Comparison of ENCODE assay signal across 17 mouse cellular contexts in the genomic region with DNA sequence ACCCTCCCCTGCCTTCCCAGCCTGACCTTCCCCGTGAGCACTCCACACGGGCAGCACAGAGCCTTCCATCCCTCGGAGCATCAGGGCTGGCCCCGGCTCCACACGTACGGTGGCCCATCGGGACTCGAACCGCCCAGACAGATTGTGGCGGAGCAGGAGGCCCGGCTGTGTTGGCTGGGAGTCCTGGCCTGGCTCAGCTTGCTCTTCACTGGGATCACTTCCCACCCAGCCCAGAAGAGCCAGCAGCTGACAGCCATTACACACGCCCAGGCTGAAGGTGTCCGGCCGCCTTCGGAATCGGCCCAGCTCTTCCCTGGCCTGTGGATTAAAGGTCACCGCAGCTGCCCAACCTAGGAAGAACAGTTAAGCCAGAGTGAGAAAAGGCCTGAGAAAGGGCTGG. TPM values are rescaled to one million over a fixed set of nuclear protein-coding genes. Genes with fewer than 3 reads are reported as not detected.
A peak's percentile ranks its signal among the peaks of the same experiment; 100 is the strongest.
DNase-seq lines count a peak whose midpoint lies in the region; ATAC-seq and TF ChIP-seq lines count a peak whose summit lies in the region.
"Had no signal": no experiment of that assay in that cellular context is flagged by ENCODE, and none has a peak within 500 bp of the region (broad histone marks: within the 10 kb centered on the region; RNA-seq: fewer than 3 reads in every experiment).

No protein-coding gene starts in this region.

- H3K4me1 ChIP-seq in liver, embryonic 11.5 days (replicated peaks; ENCODE audit: control insufficient read depth, insufficient read depth, low read length) = no peaks in the 10 kb centered on the region
- H3K4me1 ChIP-seq: forebrain, embryonic 15.5 days; midbrain, embryonic 15.5 days; neural tube, embryonic 12.5 days had no signal

- peaks cover 56% of the 10 kb centered on the region for H3K36me3 ChIP-seq in liver, embryonic 11.5 days (ENCODE audit: control insufficient read depth, insufficient read depth, low read length)

- peak overlapping the region; percentile 73 for H3K27ac ChIP-seq in gastrocnemius, adult 2 months
- H3K27ac ChIP-seq in liver, embryonic 11.5 days (ENCODE audit: low read depth, low read length) = no peak overlapping the region
- H3K27ac ChIP-seq: forebrain, embryonic 15.5 days; layer of hippocampus, adult 2 months; macrophage; midbrain, embryonic 15.5 days; neural tube, embryonic 12.5 days had no signal

- no peak for ATAC-seq in liver, embryonic 11.5 days (replicated peaks; ENCODE audit: low FRiP score)
- no peak for ATAC-seq in erythroblast, adult 5-6 weeks (replicated peaks; ENCODE audit: low FRiP score, poor library complexity, severe bottlenecking)
- ATAC-seq: forebrain, embryonic 15.5 days; hindbrain, embryonic 16.5 days; midbrain, embryonic 15.5 days had no signal

- no peak overlapping the region for H3K4me3 ChIP-seq in gastrocnemius, adult 2 months
- H3K4me3 ChIP-seq in liver, embryonic 11.5 days (ENCODE audit: low read depth, low read length) = no peak overlapping the region
- H3K4me3 ChIP-seq: forebrain, embryonic 15.5 days; layer of hippocampus, adult 2 months; midbrain, embryonic 15.5 days; neural tube, embryonic 12.5 days had no signal

- 91% methylated on average over 17 of the region's 17 CpGs for WGBS in liver, embryonic 11.5 days

- no peaks in the 10 kb centered on the region for H3K27me3 ChIP-seq in liver, embryonic 11.5 days (replicated peaks; ENCODE audit: control insufficient read depth, insufficient read depth, low read length)
- H3K27me3 ChIP-seq: forebrain, embryonic 15.5 days; midbrain, embryonic 15.5 days; neural tube, embryonic 12.5 days had no signal

- peak; percentile 18 for DNase-seq in adrenal gland, postnatal 25 days
- DNase-seq in adrenal gland, adult 18-20 months (ENCODE audit: low spot score in 2 of 2) = no peak
- peak; percentile 32 for DNase-seq in urinary bladder, postnatal 14 days (ENCODE audit: low spot score)
- DNase-seq in urinary bladder, adult 2 months (ENCODE audit: low spot score) = no peak
- DNase-seq in gastrocnemius, adult 2 months = peak; percentile 85
- no peak for DNase-seq in kidney, adult 8-10 months
- no peak for DNase-seq in liver, embryonic 11.5 days (ENCODE audit: low spot score)
- DNase-seq: kidney, adult 9 months; liver; thymus, postnatal 4 days had no signal

- H3K9ac ChIP-seq in liver, embryonic 11.5 days (ENCODE audit: low read depth, low read length) = no peak overlapping the region
- H3K9ac ChIP-seq: forebrain, embryonic 15.5 days; midbrain, embryonic 15.5 days; neural tube, embryonic 12.5 days had no signal

- H3K9me3 ChIP-seq in liver, embryonic 11.5 days (ENCODE audit: control insufficient read depth, low read length) = no peaks in the 10 kb centered on the region
- H3K9me3 ChIP-seq: forebrain, embryonic 15.5 days; midbrain, embryonic 15.5 days; neural tube, embryonic 12.5 days had no signal

- no peak overlapping the region for H3K4me2 ChIP-seq in liver, embryonic 11.5 days
- H3K4me2 ChIP-seq: forebrain, embryonic 15.5 days; midbrain, embryonic 15.5 days; neural tube, embryonic 12.5 days had no signal

- intact Hi-C loops in gastrocnemius, adult 2 months (cut with DNase I) = no loop called here

- TF ChIP-seq CTCF in gastrocnemius, adult 2 months (IDR thresholded peaks at IDR 0.05) = no peak

RNA-seq across cellular contexts. Expression of gene Rangrf, which starts 13.4 kb away (rescaled TPM):
- 20.7 and 22.4 TPM in 2 replicates for total RNA-seq in adrenal gland, postnatal 25 days (2021)
- 10 to 100 TPM; 13.5 to 16.7 TPM for total RNA-seq in adrenal gland, adult 18-20 months (2021)
- 31.8 and 39.0 TPM in 2 replicates for polyA plus RNA-seq in urinary bladder, adult 2 months (2012; rRNA removed)
- 10 to 100 TPM; 55.4 to 71.1 TPM for total RNA-seq in gastrocnemius, adult 2 months (2021)
- polyA plus RNA-seq in liver, embryonic 11.5 days (2014; fragmentation: Nextera tagmentation; extraction: Ambion mirVana) = 94.4 and 97.5 TPM in 2 replicates
- total RNA-seq in erythroblast, adult 5-6 weeks (2015; ENCODE audit: low replicate concordance) = 11.5 and 18.8 TPM in 2 replicates
- total RNA-seq in erythroblast, adult 5-6 weeks (2017; ENCODE audit: low replicate concordance) = 5.0 and 16.0 TPM in 2 replicates

RNA-seq across cellular contexts. Expression of gene Pfas, which starts 19.9 kb away (rescaled TPM):
- 39.7 and 40.1 TPM in 2 replicates for total RNA-seq in adrenal gland, postnatal 25 days (2021)
- total RNA-seq in adrenal gland, adult 18-20 months (2021) = 10 to 100 TPM; 26.4 to 30.4 TPM
- polyA plus RNA-seq in urinary bladder, adult 2 months (2012; rRNA removed) = 9.3 and 11.1 TPM in 2 replicates
- total RNA-seq in gastrocnemius, adult 2 months (2021) = 10 to 100 TPM in 1 of 2 experiments, 1 to 10 TPM in 1; 7.8 to 14.8 TPM
- polyA plus RNA-seq in liver, embryonic 11.5 days (2014; fragmentation: Nextera tagmentation; extraction: Ambion mirVana) = 60.2 and 64.9 TPM in 2 replicates
- 19.6 and 51.7 TPM in 2 replicates for total RNA-seq in erythroblast, adult 5-6 weeks (2015; ENCODE audit: low replicate concordance)
- 18.3 and 36.7 TPM in 2 replicates for total RNA-seq in erythroblast, adult 5-6 weeks (2017; ENCODE audit: low replicate concordance)

RNA-seq across cellular contexts. Expression of gene Slc25a35, which starts 20.4 kb away (rescaled TPM):
- 32.0 and 35.4 TPM in 2 replicates for total RNA-seq in adrenal gland, postnatal 25 days (2021)
- total RNA-seq in adrenal gland, adult 18-20 months (2021) = 10 to 100 TPM; 30.6 to 55.5 TPM
- polyA plus RNA-seq in urinary bladder, adult 2 months (2012; rRNA removed) = 27.3 and 32.4 TPM in 2 replicates
- total RNA-seq in gastrocnemius, adult 2 months (2021) = 1 to 10 TPM; 2.9 to 5.0 TPM
- 1.4 and 1.7 TPM in 2 replicates for polyA plus RNA-seq in liver, embryonic 11.5 days (2014; fragmentation: Nextera tagmentation; extraction: Ambion mirVana)
- 0.84 and 8.3 TPM in 2 replicates for total RNA-seq in erythroblast, adult 5-6 weeks (2015; ENCODE audit: low replicate concordance)
- total RNA-seq in erythroblast, adult 5-6 weeks (2017; ENCODE audit: low replicate concordance) = 0.94 TPM in 1 of 2 replicates, not detected in the other

RNA-seq across cellular contexts. Expression of gene Ctc1, which starts 27.4 kb away (rescaled TPM):
- 32.9 and 33.9 TPM in 2 replicates for total RNA-seq in adrenal gland, postnatal 25 days (2021)
- total RNA-seq in adrenal gland, adult 18-20 months (2021) = 10 to 100 TPM; 20.3 to 28.9 TPM
- 26.3 and 29.0 TPM in 2 replicates for polyA plus RNA-seq in urinary bladder, adult 2 months (2012; rRNA removed)
- 10 to 100 TPM in 1 of 2 experiments, 1 to 10 TPM in 1; 9.9 to 11.0 TPM for total RNA-seq in gastrocnemius, adult 2 months (2021)
- polyA plus RNA-seq in liver, embryonic 11.5 days (2014; fragmentation: Nextera tagmentation; extraction: Ambion mirVana) = 57.5 and 60.5 TPM in 2 replicates
- total RNA-seq in erythroblast, adult 5-6 weeks (2015; ENCODE audit: low replicate concordance) = 14.4 and 26.5 TPM in 2 replicates
- total RNA-seq in erythroblast, adult 5-6 weeks (2017; ENCODE audit: low replicate concordance) = 6.4 and 8.9 TPM in 2 replicates

RNA-seq across cellular contexts. Expression of gene Arhgef15, which starts 31.1 kb away (rescaled TPM):
- total RNA-seq in adrenal gland, postnatal 25 days (2021) = 18.7 and 23.4 TPM in 2 replicates
- total RNA-seq in adrenal gland, adult 18-20 months (2021) = 10 to 100 TPM; 18.5 to 19.5 TPM
- polyA plus RNA-seq in urinary bladder, adult 2 months (2012; rRNA removed) = 7.9 and 10.6 TPM in 2 replicates
- total RNA-seq in gastrocnemius, adult 2 months (2021) = 1 to 10 TPM; 5.9 to 9.7 TPM
- polyA plus RNA-seq in liver, embryonic 11.5 days (2014; fragmentation: Nextera tagmentation; extraction: Ambion mirVana) = 5.8 and 6.8 TPM in 2 replicates
- total RNA-seq in erythroblast, adult 5-6 weeks (2015; ENCODE audit: low replicate concordance) = not detected in 2 replicates
- total RNA-seq in erythroblast, adult 5-6 weeks (2017; ENCODE audit: low replicate concordance) = not detected in 2 replicates
- polyA plus RNA-seq: macrophage had no signal

Comparison
In these comparisons a context has a peak if more than half of its experiments do, and no peak if none do; other contexts are left out.
1. DNase-seq: peak in adrenal gland, postnatal 25 days (single experiment), urinary bladder, postnatal 14 days (single experiment) and gastrocnemius, adult 2 months (single experiment); none in adrenal gland, adult 18-20 months (0 of 2), urinary bladder, adult 2 months (single experiment), kidney, adult 8-10 months (0 of 2) and liver, embryonic 11.5 days (single experiment).